Mouse (Mus musculus) lung, adult 2 months (tissue): ENCODE data around the gene Nid1.
"Not testable (repeated sequence)": the region's sequence is repeated elsewhere in the genome, so short reads cannot be mapped to it uniquely, and the experiment has no call there.

Experiments used
- CTCF ChIP-seq: fragments of 200-500 bp; IDR thresholded peaks from 2 replicates; pipeline ENCODE4 v1.5.1; 2011; ENCODE audit warnings: mild to moderate bottlenecking, low read length, control low read depth; ENCODE audit not compliant: insufficient read depth
- POLR2A ChIP-seq: fragments of 200-500 bp; IDR thresholded peaks from 2 replicates; pipeline ENCODE4 v1.6.1; 2011; ENCODE audit warnings: low read depth, mild to moderate bottlenecking, control low read depth, low read length, borderline replicate concordance; ENCODE audit errors: extremely low read depth

GRCm38 (mm10) chr13:13438112-13438953 lies 982 bp downstream of the Nid1 start:
- TF ChIP-seq CTCF, POLR2A: not testable (repeated sequence)
